In the genomic region with DNA sequence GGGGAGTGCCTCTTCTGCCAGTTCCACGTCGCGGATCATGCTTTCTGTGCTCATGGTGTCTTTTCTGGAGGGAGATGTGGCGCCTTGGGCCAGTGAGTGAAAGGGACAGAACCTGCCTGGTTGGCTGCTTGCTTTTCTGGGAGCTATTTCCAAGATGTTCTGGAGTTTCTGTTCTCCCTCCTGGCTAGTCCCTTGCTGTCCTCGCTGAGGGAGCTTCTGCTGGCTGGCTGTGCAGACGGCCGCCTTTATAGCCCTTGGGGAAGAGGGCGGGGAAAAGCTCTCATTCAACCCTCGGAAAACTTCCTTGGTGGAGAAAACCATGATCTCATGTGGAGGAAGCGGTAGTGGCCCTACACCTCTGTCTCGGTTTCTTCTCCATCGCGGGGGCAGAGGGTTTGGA, we compare ENCODE assay signal across 9 mouse cellular contexts. TPM values are rescaled to one million over a fixed set of nuclear protein-coding genes. Genes with fewer than 3 reads are reported as not detected.
DNase-seq lines count a peak whose midpoint lies in the region; ATAC-seq and TF ChIP-seq lines count a peak whose summit lies in the region.
"Had no signal": no experiment of that assay in that cellular context is flagged by ENCODE, and none has a peak within 500 bp of the region (broad histone marks: within the 10 kb centered on the region; RNA-seq: fewer than 3 reads in every experiment).

A gene (minus strand): TSS at position 221 of the 400 bp plus-strand sequence.

- no peak for TF ChIP-seq POLR2A in cerebellum, adult 2 months (IDR thresholded peaks at IDR 0.05; ENCODE audit: borderline replicate concordance, insufficient read depth, low read length)

- H3K4me2 ChIP-seq in intestine, embryonic 14.5 days (ENCODE audit: low read length), result peak within 1 kb of the TSS; percentile 22; the same call in 1 of the 2 replicates

- peak; percentile 55 to 63 for DNase-seq in CD8-positive naive resting alpha-beta T cell, adult 2 months (ENCODE audit: low read depth in 2 of 2, low spot score in 2 of 2)
- no peak for DNase-seq in intestine, embryonic 14.5 days (ENCODE audit: low spot score)
- peak; percentile 70 for DNase-seq in lung, postnatal 25 days (ENCODE audit: low spot score)
- DNase-seq in thymus, postnatal 36 days, result peak; percentile 70 to 78
- DNase-seq in yolk sac, embryonic 10.5 days (ENCODE audit: low spot score), result no peak
- DNase-seq in cerebellum, adult 2 months, result no peak
- no peak for DNase-seq in embryo, embryonic 9.5 days (ENCODE audit: extremely low spot score)

- WGBS in intestine, embryonic 14.5 days, result 29% methylated on average over 13 of the region's 13 CpGs
- 38% methylated on average over 13 of the region's 13 CpGs for WGBS in cerebellum, adult 2 months

- H3K9me3 ChIP-seq in intestine, embryonic 14.5 days (ENCODE audit: control insufficient read depth, low read length), result no peaks in the 10 kb centered on the region

- peak within 1 kb of the TSS; percentile 76 for H3K27ac ChIP-seq in brown adipose tissue, adult 24 weeks (replicated peaks; ENCODE audit: low read depth, low read length)
- no peak within 1 kb of the TSS for H3K27ac ChIP-seq in intestine, embryonic 14.5 days (ENCODE audit: low read depth)
- no peak within 1 kb of the TSS for H3K27ac ChIP-seq in cerebellum, adult 2 months (ENCODE audit: insufficient read depth, low read length)

- ATAC-seq in intestine, embryonic 14.5 days (replicated peaks; ENCODE audit: low FRiP score, low TSS enrichment, low read depth), result no peak

- no peak within 1 kb of the TSS for H3K9ac ChIP-seq in intestine, embryonic 14.5 days (ENCODE audit: low read length)

- H3K4me1 ChIP-seq in brown adipose tissue, adult 24 weeks (ENCODE audit: control insufficient read depth, insufficient read depth, insufficient read length, low read length), result peaks cover 6% of the 10 kb centered on the region
- H3K4me1 ChIP-seq in intestine, embryonic 14.5 days (replicated peaks; ENCODE audit: control insufficient read depth, insufficient read depth, low read length), result no peaks in the 10 kb centered on the region
- no peaks in the 10 kb centered on the region for H3K4me1 ChIP-seq in cerebellum, adult 2 months (ENCODE audit: control insufficient read depth, insufficient read depth, low read length)

- no peaks in the 10 kb centered on the region for H3K36me3 ChIP-seq in intestine, embryonic 14.5 days (ENCODE audit: control insufficient read depth, insufficient read depth, low read length)

- H3K4me3 ChIP-seq in brown adipose tissue, adult 24 weeks (ENCODE audit: insufficient read depth, low read depth, low read length), result peak within 1 kb of the TSS; percentile 61
- no peak within 1 kb of the TSS for H3K4me3 ChIP-seq in intestine, embryonic 14.5 days (ENCODE audit: low read depth, low read length)
- H3K4me3 ChIP-seq in cerebellum, adult 2 months (replicated peaks; ENCODE audit: insufficient read depth, low read depth, low read length), result no peak within 1 kb of the TSS

- peaks cover 29% of the 10 kb centered on the region for H3K27me3 ChIP-seq in intestine, embryonic 14.5 days (replicated peaks; ENCODE audit: control insufficient read depth, insufficient read depth, low read length)
- H3K27me3 ChIP-seq in cerebellum, adult 2 months (ENCODE audit: control insufficient read depth, insufficient read depth, low read length), result no peaks in the 10 kb centered on the region

- TF ChIP-seq CTCF in cerebellum, adult 2 months (IDR thresholded peaks at IDR 0.05; ENCODE audit: borderline replicate concordance, insufficient read depth, low read depth, low read length), result no peak

RNA-seq across cellular contexts. Expression of the gene that starts here (rescaled TPM):
- not detected in 2 replicates for polyA plus RNA-seq in brown adipose tissue, adult 24 weeks (2012; ENCODE audit: insufficient read depth, insufficient read length, missing spikeins)
- 0.12 and 0.28 TPM in 2 replicates for polyA plus RNA-seq in intestine, embryonic 14.5 days (2014; fragmentation: Nextera tagmentation; extraction: Ambion mirVana)
- not detected in 2 replicates for polyA plus RNA-seq in cerebellum, adult 2 months (2012; rRNA removed)
- polyA plus RNA-seq: limb, embryonic 11.5 days had no signal

Comparison
In these comparisons a context has a peak if more than half of its experiments do, and no peak if none do; other contexts are left out.
1. DNase-seq: peak in CD8-positive naive resting alpha-beta T cell, adult 2 months (2 of 2), lung, postnatal 25 days (single experiment) and thymus, postnatal 36 days (2 of 2); none in intestine, embryonic 14.5 days (single experiment), yolk sac, embryonic 10.5 days (single experiment), cerebellum, adult 2 months (0 of 2) and embryo, embryonic 9.5 days (single experiment).